Mouse (Mus musculus) limb, embryonic 10.5 days (tissue): ENCODE results near the gene Cubn. TPM values are rescaled to one million over a fixed set of nuclear protein-coding genes. Genes with fewer than 3 reads are reported as not detected.

ENCODE experiments used
- DNase-seq: peaks from one replicate; pipeline ENCODE4 v3.0.0-alpha.2; 2017; ENCODE audit warnings: low spot score
- H3K27ac ChIP-seq: fragments of 300-500 bp; sonication (generic); 2 replicates; pipeline ENCODE4 v1.5.1; 2016; ENCODE audit warnings: mild to moderate bottlenecking
- H3K27me3 ChIP-seq: fragments of 300-500 bp; sonication (generic); 2 replicates; pipeline ENCODE4 v1.6.1; 2016; ENCODE audit warnings: low read depth, mild to moderate bottlenecking; ENCODE audit not compliant: poor library complexity, severe bottlenecking
- H3K36me3 ChIP-seq: fragments of 300-500 bp; sonication (generic); 2 replicates; pipeline ENCODE4 v1.6.1; 2016; ENCODE audit warnings: mild to moderate bottlenecking, moderate library complexity
- H3K4me1 ChIP-seq: fragments of 300-500 bp; sonication (generic); 2 replicates; pipeline ENCODE4 v1.6.1; 2016
- H3K4me3 ChIP-seq: fragments of 300-500 bp; sonication (generic); 2 replicates; pipeline ENCODE4 v1.5.1; 2016; ENCODE audit warnings: mild to moderate bottlenecking, moderate library complexity
- H3K9me3 ChIP-seq: fragments of 300-500 bp; sonication (generic); replicated peaks from 2 replicates; pipeline ENCODE4 v1.6.1; 2016; ENCODE audit warnings: mild to moderate bottlenecking
- WGBS: fragments of 180-500 bp; shearing (Covaris S2); methylation state at CpG from one replicate; pipeline ENCODE4 v1.1.7; 2016; 5-methylcytosine and 5-hydroxymethylcytosine counted together
- polyA plus RNA-seq: library from polyadenylated mRNA; unstranded; fragments of >200 nt; fragmentation: Nextera tagmentation; extraction: Ambion mirVana; gene quantifications from 2 replicates; pipeline ENCODE4 v1.2.1, GENCODE M21; 2016

The Cubn gene
- polyA plus RNA-seq, 1 experiment from 2014 or later: 0.05 TPM

- H3K27ac ChIP-seq: no peak overlapping the region
- no peak for DNase-seq
- H3K4me3 ChIP-seq: no peak overlapping the region
- no peaks in the 10 kb centered on the region for H3K36me3 ChIP-seq
- 72% methylated on average over 7 of the region's 7 CpGs for WGBS
- no peaks in the 10 kb centered on the region for H3K9me3 ChIP-seq
- H3K27me3 ChIP-seq: no peaks in the 10 kb centered on the region
- peaks cover 5% of the 10 kb centered on the region; the same call in 1 of the 2 replicates for H3K4me1 ChIP-seq
Measured at GRCm38 (mm10) chr2:13357885-13358552, 133.6 kb downstream of the Cubn start.

DNA sequence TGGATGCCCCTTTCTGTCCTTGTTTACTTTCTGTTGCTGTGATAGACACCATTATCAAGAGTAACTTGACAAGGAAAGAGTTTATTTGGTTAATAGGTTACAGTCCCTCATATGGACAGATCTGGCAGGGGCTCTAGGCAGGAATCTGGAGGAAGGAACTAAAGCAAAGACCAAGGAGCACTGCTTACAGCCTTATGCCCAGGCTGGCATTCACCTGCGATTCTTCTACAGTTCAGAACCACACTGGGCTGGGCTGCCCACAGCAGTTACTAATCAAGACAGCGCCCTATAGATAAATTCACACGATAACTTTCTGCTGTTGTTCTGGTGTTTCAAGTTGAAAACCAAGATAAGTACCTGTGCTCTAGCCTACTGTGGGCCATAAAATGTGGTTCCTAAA is 138.8 kb downstream of the Cubn start:
- Histone ChIP-seq H3K27me3 (no peaks in the 10 kb centered on the region), H3K27ac (no peak overlapping the region), H3K9me3 (no peaks in the 10 kb centered on the region), H3K4me3 (no peak overlapping the region), H3K4me1 (no peaks in the 10 kb centered on the region), H3K36me3 (no peaks in the 10 kb centered on the region)
- 88% methylated on average over 3 of the region's 3 CpGs for WGBS
- no peak for DNase-seq

DNA sequence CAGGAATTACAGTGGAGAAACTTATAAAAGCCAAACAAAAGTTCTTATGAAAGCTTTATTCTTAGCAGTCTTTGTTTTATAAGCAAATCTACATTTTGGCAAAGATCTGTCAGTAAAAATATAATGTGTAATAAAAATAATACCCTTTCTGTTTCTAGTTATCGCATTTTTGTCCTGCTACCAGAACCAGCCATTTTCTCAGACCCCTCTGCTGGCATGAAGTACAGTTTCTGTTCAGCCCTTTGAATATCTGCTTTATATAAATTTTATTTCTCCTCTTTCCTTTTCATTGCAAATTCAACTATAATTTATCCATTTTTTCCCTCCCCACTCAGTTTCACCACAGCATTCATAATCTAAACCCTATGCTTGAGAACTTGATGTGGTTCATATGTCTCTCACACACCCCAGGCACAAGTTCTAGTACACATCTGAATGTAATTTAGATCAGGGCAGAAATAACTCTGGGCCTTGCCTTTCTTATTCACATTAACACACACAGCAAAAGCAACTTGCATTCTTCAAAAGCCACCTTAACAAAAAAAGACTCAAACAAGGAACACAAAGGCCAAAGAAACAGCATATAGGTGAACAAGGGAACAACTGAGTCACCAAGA is 139.4 kb downstream of the Cubn start:
- H3K4me1 ChIP-seq: no peaks in the 10 kb centered on the region
- H3K27me3 ChIP-seq: no peaks in the 10 kb centered on the region
- H3K27ac ChIP-seq: no peak overlapping the region
- H3K9me3 ChIP-seq: no peaks in the 10 kb centered on the region
- WGBS: 93% methylated on average over 1 of the region's 1 CpGs
- no peak for DNase-seq
- H3K4me3 ChIP-seq: no peak overlapping the region
- no peaks in the 10 kb centered on the region for H3K36me3 ChIP-seq

DNA sequence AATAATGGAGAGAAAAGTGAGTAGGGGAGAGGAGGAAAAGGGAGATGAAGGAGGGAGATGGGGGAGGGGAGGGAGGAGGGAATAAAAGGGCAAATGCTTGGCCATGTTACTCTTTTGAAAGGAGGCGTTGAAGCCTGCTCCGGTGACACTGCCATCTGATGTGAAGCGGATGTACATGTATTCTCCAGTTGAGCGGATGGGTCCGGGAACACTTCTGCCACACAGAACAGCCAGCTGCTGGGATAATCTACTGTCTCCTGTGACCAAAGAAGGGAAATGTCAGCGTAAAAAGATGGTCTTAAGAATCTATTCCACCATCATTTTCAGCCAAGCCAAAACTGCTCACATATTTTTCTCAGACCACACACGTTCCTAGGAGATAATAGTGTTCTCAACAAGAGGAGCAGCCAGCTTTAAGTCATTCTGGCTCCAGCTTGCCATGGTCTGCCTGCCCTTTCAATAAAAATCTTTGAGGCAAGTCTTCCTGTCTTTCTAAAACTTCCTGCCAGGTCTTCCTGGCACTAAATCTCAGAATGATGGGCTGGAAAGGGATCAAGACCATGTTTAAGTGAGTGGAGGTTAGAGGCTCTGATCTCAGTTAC is 149.2 kb downstream of the Cubn start:
- no peaks in the 10 kb centered on the region for H3K4me1 ChIP-seq
- H3K9me3 ChIP-seq: no peaks in the 10 kb centered on the region
- WGBS: 85% methylated on average over 7 of the region's 7 CpGs
- H3K4me3 ChIP-seq: no peak overlapping the region
- no peak for DNase-seq
- no peaks in the 10 kb centered on the region for H3K36me3 ChIP-seq
- no peak overlapping the region for H3K27ac ChIP-seq
- H3K27me3 ChIP-seq: no peaks in the 10 kb centered on the region

GRCm38 (mm10) chr2:13335446-13335845 is 156.2 kb downstream of the Cubn start:
- H3K4me3 ChIP-seq: no peak overlapping the region
- WGBS: 82% methylated on average over 4 of the region's 4 CpGs
- H3K36me3 ChIP-seq: no peaks in the 10 kb centered on the region
- no peaks in the 10 kb centered on the region for H3K9me3 ChIP-seq
- H3K27me3 ChIP-seq: no peaks in the 10 kb centered on the region
- H3K27ac ChIP-seq: no peak overlapping the region
- no peak for DNase-seq
- H3K4me1 ChIP-seq: no peaks in the 10 kb centered on the region

DNA sequence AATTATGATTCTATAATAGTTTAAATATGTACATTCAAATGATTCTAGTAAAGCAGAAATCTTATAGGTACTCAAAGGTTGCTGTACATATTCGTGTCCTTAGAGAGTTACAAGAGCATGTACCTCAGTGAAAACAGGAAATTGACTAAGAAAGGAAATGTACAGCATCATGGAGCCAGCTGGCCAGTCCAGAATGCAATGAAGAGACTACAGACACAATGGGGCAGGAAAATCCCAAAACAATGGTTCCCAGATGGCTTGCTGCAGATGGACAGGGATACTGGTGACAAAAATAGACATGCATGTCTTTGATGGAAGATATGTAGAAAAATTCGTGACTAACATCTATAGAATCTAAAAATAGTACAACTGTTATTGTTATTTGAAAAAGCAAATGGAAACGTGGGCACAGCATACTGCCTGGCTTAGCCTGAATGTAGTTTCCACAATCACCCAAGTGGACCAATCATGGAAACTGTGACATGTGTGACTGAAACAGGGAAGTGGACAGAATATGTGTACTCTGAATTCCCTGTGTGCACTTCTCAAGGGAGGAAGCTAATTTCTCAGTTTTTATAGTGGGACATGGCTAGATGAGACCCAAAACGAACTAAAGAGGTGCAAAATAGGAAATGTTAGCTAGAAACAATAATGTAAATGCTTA is 161.7 kb downstream of the Cubn start:
- Histone ChIP-seq H3K27me3 (no peaks in the 10 kb centered on the region), H3K9me3 (no peaks in the 10 kb centered on the region), H3K36me3 (no peaks in the 10 kb centered on the region), H3K27ac (no peak overlapping the region), H3K4me3 (no peak overlapping the region), H3K4me1 (no peaks in the 10 kb centered on the region)
- no peak for DNase-seq
- 72% methylated on average over 4 of the region's 4 CpGs for WGBS

DNA sequence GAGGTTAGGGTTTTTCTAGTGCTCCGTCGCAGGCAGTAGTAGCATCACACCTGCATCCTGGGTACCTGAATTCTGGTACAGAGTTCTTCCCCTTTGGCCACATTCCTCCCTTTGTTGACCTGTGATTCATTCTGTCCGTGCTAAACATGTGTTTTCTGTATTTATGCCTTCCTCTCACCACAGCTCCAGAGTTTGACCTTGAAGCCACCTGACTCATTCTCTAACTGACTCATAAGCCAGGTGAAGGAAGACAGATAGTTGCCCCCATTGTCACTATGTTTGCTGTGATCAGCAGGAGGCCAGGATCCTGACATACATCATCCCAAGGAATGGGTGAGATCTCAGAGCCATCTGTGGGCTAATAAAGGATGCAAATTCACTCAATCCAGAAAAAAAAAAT is 188.2 kb downstream of the Cubn start:
- DNase-seq: no peak
- H3K36me3 ChIP-seq: no peaks in the 10 kb centered on the region
- 91% methylated on average over 3 of the region's 3 CpGs for WGBS
- no peak overlapping the region for H3K27ac ChIP-seq
- H3K9me3 ChIP-seq: no peaks in the 10 kb centered on the region
- H3K4me3 ChIP-seq: no peak overlapping the region
- no peaks in the 10 kb centered on the region for H3K27me3 ChIP-seq
- H3K4me1 ChIP-seq: no peaks in the 10 kb centered on the region

GRCm38 (mm10) chr2:13299031-13299430 is 192.6 kb downstream of the Cubn start:
- DNase-seq: no peak
- no peaks in the 10 kb centered on the region for H3K36me3 ChIP-seq
- 55% methylated on average over 3 of the region's 3 CpGs for WGBS
- no peaks in the 10 kb centered on the region for H3K9me3 ChIP-seq
- H3K27me3 ChIP-seq: no peaks in the 10 kb centered on the region
- H3K4me3 ChIP-seq: no peak overlapping the region
- no peak overlapping the region for H3K27ac ChIP-seq
- H3K4me1 ChIP-seq: no peaks in the 10 kb centered on the region

DNA sequence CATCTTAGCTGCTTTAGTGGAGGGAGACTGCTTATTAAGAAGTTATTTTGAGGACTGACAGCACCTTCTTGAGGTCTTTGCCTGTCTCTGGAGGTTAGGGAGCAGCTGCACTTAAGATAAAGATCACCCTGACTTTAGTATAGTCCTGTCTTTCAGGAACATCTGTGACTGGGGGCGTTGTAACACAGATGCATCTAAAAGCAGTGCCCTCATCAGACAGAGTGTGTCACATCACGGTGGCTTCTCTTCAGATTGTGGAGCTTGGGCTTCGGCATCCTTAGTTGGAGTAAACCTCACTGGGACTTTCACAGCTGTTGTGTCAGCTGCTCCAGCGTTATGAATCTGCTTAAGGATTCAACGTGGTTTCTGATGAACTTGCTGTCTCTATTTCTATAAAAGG is 193.9 kb downstream of the Cubn start:
- Histone ChIP-seq H3K9me3 (no peaks in the 10 kb centered on the region), H3K4me1 (no peaks in the 10 kb centered on the region), H3K27me3 (no peaks in the 10 kb centered on the region), H3K36me3 (no peaks in the 10 kb centered on the region), H3K4me3 (no peak overlapping the region), H3K27ac (no peak overlapping the region)
- WGBS: 64% methylated on average over 5 of the region's 5 CpGs
- no peak for DNase-seq

- 7% methylated on average over 1 of the region's 1 CpGs for WGBS
- Histone ChIP-seq H3K4me3 (no peak overlapping the region), H3K9me3 (no peaks in the 10 kb centered on the region), H3K27me3 (no peaks in the 10 kb centered on the region), H3K36me3 (no peaks in the 10 kb centered on the region), H3K4me1 (no peaks in the 10 kb centered on the region), H3K27ac (no peak overlapping the region)
- DNase-seq: no peak
Measured at GRCm38 (mm10) chr2:13290661-13291060, 201.0 kb downstream of the Cubn start.

- H3K9me3 ChIP-seq: no peaks in the 10 kb centered on the region
- 85% methylated on average over 3 of the region's 3 CpGs for WGBS
- H3K4me1 ChIP-seq: no peaks in the 10 kb centered on the region
- H3K4me3 ChIP-seq: no peak overlapping the region
- H3K27me3 ChIP-seq: no peaks in the 10 kb centered on the region
- no peak overlapping the region for H3K27ac ChIP-seq
- DNase-seq: no peak
- H3K36me3 ChIP-seq: no peaks in the 10 kb centered on the region
Measured at GRCm38 (mm10) chr2:13290070-13290469, 201.5 kb downstream of the Cubn start.

- no peaks in the 10 kb centered on the region for H3K27me3 ChIP-seq
- no peaks in the 10 kb centered on the region for H3K9me3 ChIP-seq
- DNase-seq: no peak
- H3K36me3 ChIP-seq: no peaks in the 10 kb centered on the region
- no peak overlapping the region for H3K4me3 ChIP-seq
- no peak overlapping the region for H3K27ac ChIP-seq
- WGBS: 64% methylated on average over 10 of the region's 10 CpGs
- H3K4me1 ChIP-seq: no peaks in the 10 kb centered on the region
Measured at GRCm38 (mm10) chr2:13278114-13278862, 213.3 kb downstream of the Cubn start.
